Mouse (Mus musculus) right cerebral cortex, postnatal 14 days (tissue): ENCODE results near the gene Rarres2.
A peak's percentile ranks its signal among the peaks of the same experiment; 100 is the strongest.

Source experiments
- DNase-seq: peaks from one replicate; pipeline ENCODE4 v3.0.0; 2022

Gene Rarres2

GRCm38 (mm10) chr6:48572572-48573061 lies at the start of gene Rarres2:
Rarres2 (minus strand) TSS chr6:48572789.
- no peak for DNase-seq

GRCm38 (mm10) chr6:48620031-48620430 lies 47.4 kb upstream of the Rarres2 start:
- DNase-seq, result no peak

- DNase-seq, result no peak
Measured at GRCm38 (mm10) chr6:48614756-48615155, 42.2 kb upstream of the Rarres2 start.

- no peak for DNase-seq
Measured at GRCm38 (mm10) chr6:48613464-48613863, 40.9 kb upstream of the Rarres2 start.

GRCm38 (mm10) chr6:48610657-48611056 lies 38.1 kb upstream of the Rarres2 start:
- DNase-seq, result no peak

GRCm38 (mm10) chr6:48609512-48609911 lies 36.9 kb upstream of the Rarres2 start:
- DNase-seq, result no peak

- DNase-seq, result no peak
Measured at GRCm38 (mm10) chr6:48608124-48608523, 35.5 kb upstream of the Rarres2 start.

- peak; percentile 51 for DNase-seq
Measured at GRCm38 (mm10) chr6:48602080-48602741, 29.6 kb upstream of the Rarres2 start.

GRCm38 (mm10) chr6:48601271-48602079 lies 28.9 kb upstream of the Rarres2 start, which contains the start of gene Zfp775:
Zfp775 (plus strand) TSS chr6:48602063.
- DNase-seq, result peak; percentile 97

- no peak for DNase-seq
Measured at GRCm38 (mm10) chr6:48600594-48600993, 28.0 kb upstream of the Rarres2 start.

- DNase-seq, result no peak
Measured at GRCm38 (mm10) chr6:48597233-48597625, 24.6 kb upstream of the Rarres2 start.

- no peak for DNase-seq
Measured at GRCm38 (mm10) chr6:48596545-48597232, 24.1 kb upstream of the Rarres2 start.

- no peak for DNase-seq
Measured at GRCm38 (mm10) chr6:48595278-48595677, 22.7 kb upstream of the Rarres2 start.

- no peak for DNase-seq
Measured at GRCm38 (mm10) chr6:48594043-48594738, 21.6 kb upstream of the Rarres2 start.

GRCm38 (mm10) chr6:48593158-48594042 lies 20.8 kb upstream of the Rarres2 start, which contains the start of the genes Repin1 and Gm44965:
Repin1 (plus strand) TSS chr6:48593883.
Gm44965 (plus strand) TSS chr6:48593941.
- peak; percentile 94 for DNase-seq

- DNase-seq, result no peak
Measured at GRCm38 (mm10) chr6:48591871-48592270, 19.3 kb upstream of the Rarres2 start.

- no peak for DNase-seq
Measured at GRCm38 (mm10) chr6:48591221-48591845, 18.7 kb upstream of the Rarres2 start.

- no peak for DNase-seq
Measured at GRCm38 (mm10) chr6:48589194-48589750, 16.7 kb upstream of the Rarres2 start, which contains the start of gene Gm45021. Gm45021 (plus strand) TSS chr6:48589610.

- DNase-seq, result peak; percentile 25
Measured at GRCm38 (mm10) chr6:48582037-48582436, 9.4 kb upstream of the Rarres2 start.

- DNase-seq, result no peak
Measured at GRCm38 (mm10) chr6:48581257-48581656, 8.7 kb upstream of the Rarres2 start.

GRCm38 (mm10) chr6:48579215-48579648 lies 6.6 kb upstream of the Rarres2 start:
- DNase-seq, result no peak
